Mouse (Mus musculus) cerebellum, postnatal 4 days (tissue): ENCODE data around the gene Adgra1.

Experiments used
- DNase-seq, 2 experiments: peaks; one replicate each; pipeline ENCODE4 v3.0.0; 2022; ENCODE audit warnings: low spot score in 2 of 2, mixed read lengths in 1 of 2

Gene Adgra1

GRCm38 (mm10) chr7:139850152-139850551 lies 16.2 kb downstream of the Adgra1 start:
- DNase-seq, result no peak

- DNase-seq, result no peak
Observed at GRCm38 (mm10) chr7:139850677-139851076, 16.7 kb downstream of the Adgra1 start.

GRCm38 (mm10) chr7:139851098-139851497 lies 17.1 kb downstream of the Adgra1 start:
- DNase-seq, result no peak

- no peak for DNase-seq
Observed at GRCm38 (mm10) chr7:139855261-139855660, 21.3 kb downstream of the Adgra1 start.

- DNase-seq, result peak; percentile 41 to 72
Observed at GRCm38 (mm10) chr7:139861411-139861810, 27.4 kb downstream of the Adgra1 start.

- no peak for DNase-seq
Observed at GRCm38 (mm10) chr7:139863076-139863475, 29.1 kb downstream of the Adgra1 start.

GRCm38 (mm10) chr7:139864253-139864652 lies 30.3 kb downstream of the Adgra1 start:
- peak in 1 of 2 experiments; percentile 29 for DNase-seq

- DNase-seq, result no peak
Observed at GRCm38 (mm10) chr7:139864871-139865270, 30.9 kb downstream of the Adgra1 start.

- no peak for DNase-seq
Observed at GRCm38 (mm10) chr7:139871014-139871413, 37.0 kb downstream of the Adgra1 start.

GRCm38 (mm10) chr7:139877167-139877792 lies 43.3 kb downstream of the Adgra1 start:
- peak; percentile 36 to 52 for DNase-seq

- no peak for DNase-seq
Observed at GRCm38 (mm10) chr7:139878122-139878521, 44.1 kb downstream of the Adgra1 start.

- DNase-seq, result no peak
Observed at GRCm38 (mm10) chr7:139878621-139879020, 44.6 kb downstream of the Adgra1 start.

- DNase-seq, result no peak
Observed at GRCm38 (mm10) chr7:139883545-139883944, 49.6 kb downstream of the Adgra1 start.

- DNase-seq, result no peak
Observed at GRCm38 (mm10) chr7:139891779-139892178, 57.8 kb downstream of the Adgra1 start.

GRCm38 (mm10) chr7:139894655-139895557 lies 60.9 kb downstream of the Adgra1 start, which contains the start of gene Kndc1:
Gene Kndc1 (plus strand): TSS chr7:139894696.
- DNase-seq, result peak; percentile 43 to 65

GRCm38 (mm10) chr7:139896271-139896670 lies 62.3 kb downstream of the Adgra1 start:
- no peak for DNase-seq

- DNase-seq, result no peak
Observed at GRCm38 (mm10) chr7:139896796-139897195, 62.8 kb downstream of the Adgra1 start.

- no peak for DNase-seq
Observed at GRCm38 (mm10) chr7:139898606-139899005, 64.6 kb downstream of the Adgra1 start.

- no peak for DNase-seq
Observed at GRCm38 (mm10) chr7:139899505-139899904, 65.5 kb downstream of the Adgra1 start.

- no peak for DNase-seq
Observed at GRCm38 (mm10) chr7:139900456-139900855, 66.5 kb downstream of the Adgra1 start.

GRCm38 (mm10) chr7:139900896-139901295 lies 66.9 kb downstream of the Adgra1 start:
- DNase-seq, result no peak

GRCm38 (mm10) chr7:139901981-139902380 lies 68.0 kb downstream of the Adgra1 start:
- DNase-seq, result no peak

- DNase-seq, result no peak
Observed at GRCm38 (mm10) chr7:139905261-139905660, 71.3 kb downstream of the Adgra1 start.
